ENCODE assay signal across 23 mouse cellular contexts in the genomic region with DNA sequence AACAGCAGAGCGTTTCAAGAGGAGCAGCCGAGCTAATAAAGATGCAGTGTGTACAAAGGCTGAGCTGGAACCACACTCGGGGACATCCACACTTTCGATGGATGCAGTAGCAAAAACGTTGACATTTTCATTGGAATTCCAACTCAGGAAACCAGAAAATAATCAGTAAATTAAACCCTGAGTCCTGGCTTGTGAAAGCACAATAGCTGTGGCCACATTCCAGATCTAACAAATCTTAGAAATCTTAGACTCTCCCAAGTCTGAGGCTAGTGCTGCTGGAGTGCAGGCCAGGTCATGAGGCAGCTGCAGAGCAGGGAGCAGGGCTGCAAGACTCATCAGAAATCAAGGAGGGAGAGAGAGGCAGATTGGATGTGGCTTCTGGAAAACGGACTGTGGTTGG.
"Had no signal": no experiment of that assay in that cellular context is flagged by ENCODE, and none has a peak within 500 bp of the region (broad histone marks: within the 10 kb centered on the region; RNA-seq: fewer than 3 reads in every experiment).

No protein-coding gene starts in this region.

- H3K36me3 ChIP-seq: heart, embryonic 13.5 days; heart, embryonic 15.5 days; hindbrain, embryonic 13.5 days; hindbrain, embryonic 15.5 days; limb, embryonic 13.5 days; limb, embryonic 15.5 days; liver, embryonic 12.5 days had no signal

- H3K27ac ChIP-seq: heart, embryonic 13.5 days; heart, embryonic 15.5 days; hindbrain, embryonic 13.5 days; hindbrain, embryonic 15.5 days; hindbrain, postnatal 0 days; limb, embryonic 13.5 days; limb, embryonic 15.5 days; liver, embryonic 12.5 days; liver, embryonic 14.5 days had no signal

- ATAC-seq: hindbrain, postnatal 0 days; intestine, embryonic 16.5 days; liver, embryonic 12.5 days had no signal

- DNase-seq: gastrocnemius, postnatal 14 days; gastrocnemius, postnatal 36 days; heart, adult 18-20 months; heart, postnatal 14 days; heart, postnatal 36 days; kidney, adult 18-20 months; kidney, postnatal 14 days; kidney, postnatal 36 days; layer of hippocampus, adult 9-11 months; layer of hippocampus, postnatal 36 days; left cerebral cortex, postnatal 4 days; lung, adult 18-20 months had no signal

- H3K4me2 ChIP-seq: heart, embryonic 11.5 days; heart, embryonic 13.5 days; heart, embryonic 15.5 days; hindbrain, embryonic 13.5 days; hindbrain, embryonic 15.5 days; limb, embryonic 13.5 days; limb, embryonic 15.5 days; liver, embryonic 12.5 days had no signal

- H3K9ac ChIP-seq: heart, embryonic 13.5 days; heart, embryonic 15.5 days; hindbrain, embryonic 13.5 days; hindbrain, embryonic 15.5 days; limb, embryonic 13.5 days; limb, embryonic 15.5 days; liver, embryonic 12.5 days; liver, embryonic 14.5 days had no signal

- H3K9me3 ChIP-seq: heart, embryonic 13.5 days; heart, embryonic 15.5 days; hindbrain, embryonic 13.5 days; hindbrain, embryonic 15.5 days; limb, embryonic 13.5 days; limb, embryonic 15.5 days; liver, embryonic 12.5 days had no signal

- H3K4me3 ChIP-seq: heart, embryonic 13.5 days; heart, embryonic 15.5 days; hindbrain, embryonic 13.5 days; hindbrain, embryonic 15.5 days; limb, embryonic 13.5 days; limb, embryonic 15.5 days; liver, embryonic 12.5 days had no signal

- H3K27me3 ChIP-seq: heart, embryonic 13.5 days; heart, embryonic 15.5 days; hindbrain, embryonic 13.5 days; hindbrain, embryonic 15.5 days; limb, embryonic 13.5 days; limb, embryonic 15.5 days; liver, embryonic 12.5 days had no signal
